Mouse (Mus musculus): ENCODE results near the gene Selenoo. TPM values are rescaled to one million over a fixed set of nuclear protein-coding genes. Genes with fewer than 3 reads are reported as not detected.

The Selenoo gene
- total RNA-seq, 2 experiments from 2014 or later: 21.4 to 21.5 TPM

- no peak for DNase-seq (ENCODE audit: low spot score in 2 of 2)
Observed at GRCm38 (mm10) chr15:89147895-89148294, 59.0 kb downstream of the Selenoo start.

GRCm38 (mm10) chr15:89148496-89149270, 59.8 kb downstream of the Selenoo start:
- no peak for DNase-seq (ENCODE audit: low spot score in 2 of 2)

DNA sequence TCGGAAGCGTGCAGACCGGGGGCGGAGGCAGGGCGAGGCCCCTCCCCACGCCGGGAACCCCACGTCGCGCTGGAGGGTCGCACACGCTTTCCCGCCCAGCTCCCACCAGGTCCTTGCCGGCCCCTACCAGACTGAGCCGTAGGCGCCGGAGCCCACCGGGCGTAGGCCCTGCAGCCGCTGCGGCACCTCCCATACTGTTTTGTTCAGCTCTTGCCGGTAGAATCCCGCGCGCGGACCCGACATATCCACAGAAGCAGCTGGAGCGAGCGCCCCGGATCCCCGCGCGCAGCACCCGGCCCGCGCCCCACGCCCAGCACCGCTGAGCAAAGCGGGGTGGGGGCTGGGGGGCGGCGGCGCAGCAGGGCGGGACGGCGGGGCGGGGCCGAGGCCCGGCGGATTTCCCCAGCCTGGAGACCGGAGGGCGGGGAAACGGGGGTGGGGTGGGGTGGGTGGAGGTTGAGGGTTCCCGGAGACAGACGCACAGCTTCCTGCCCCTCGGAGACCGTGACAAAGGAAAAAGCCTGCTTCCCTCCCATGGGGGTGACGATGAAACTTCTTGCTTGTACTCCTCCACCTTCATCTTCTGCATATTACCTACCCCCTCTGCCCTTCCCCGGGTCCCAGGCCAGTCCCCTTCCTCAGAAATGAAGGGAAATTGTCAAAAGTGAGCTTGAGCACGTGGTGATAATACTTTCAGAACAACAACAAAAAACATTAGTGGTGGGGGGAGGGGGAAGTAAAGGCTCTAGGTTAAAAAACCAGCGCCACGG, 60.6 kb downstream of the Selenoo start, which contains the start of gene Mapk11:
Mapk11 (minus strand) TSS at position 358 of the 770 bp plus-strand sequence.
- DNase-seq (ENCODE audit: low spot score in 2 of 2): peak; percentile 31 to 52

Other genes with a start within 250 kb of the Selenoo start
- 10 to 100 TPM; 35.7 to 39.5 TPM for gene Pim3, start 226.9 kb upstream of the Selenoo start, total RNA-seq (2021)
- gene Ttll8, start 134.7 kb upstream of the Selenoo start, total RNA-seq (2021): 1 to 10 TPM; 3.1 to 3.5 TPM
- 100 to 1,000 TPM; 138 to 141 TPM for gene Mlc1, start 110.1 kb upstream of the Selenoo start, total RNA-seq (2021)
- not detected for gene Mov10l1, start 106.2 kb upstream of the Selenoo start, total RNA-seq (2021)
- 100 to 1,000 TPM; 119 to 121 TPM for gene Panx2, start 29.4 kb upstream of the Selenoo start, total RNA-seq (2021)
- 10 to 100 TPM; 22.7 to 26.2 TPM for gene Trabd, start 14.0 kb upstream of the Selenoo start, total RNA-seq (2021)
- gene Tubgcp6, start 34.0 kb downstream of the Selenoo start, total RNA-seq (2021): 10 to 100 TPM; 26.5 to 30.0 TPM
- 10 to 100 TPM; 17.2 to 19.4 TPM for gene Hdac10, start 39.6 kb downstream of the Selenoo start, total RNA-seq (2021)
- 1 to 10 TPM; 4.0 to 5.5 TPM for gene Mapk12, start 51.6 kb downstream of the Selenoo start, total RNA-seq (2021)
- 10 to 100 TPM; 18.4 to 25.3 TPM for gene Mapk11, start 60.5 kb downstream of the Selenoo start, total RNA-seq (2021)
- 10 to 100 TPM; 65.4 to 78.2 TPM for gene Plxnb2, start 91.7 kb downstream of the Selenoo start, total RNA-seq (2021)
- 10 to 100 TPM; 33.1 to 37.5 TPM for gene Dennd6b, start 107.4 kb downstream of the Selenoo start, total RNA-seq (2021)
- gene Ppp6r2, start 122.5 kb downstream of the Selenoo start, total RNA-seq (2021): 100 to 1,000 TPM; 159 to 174 TPM
- gene Sbf1, start 226.2 kb downstream of the Selenoo start, total RNA-seq (2021): 100 to 1,000 TPM; 215 to 259 TPM
- gene Adm2, start 233.6 kb downstream of the Selenoo start, total RNA-seq (2021): not detected
- not detected for gene Miox, start 245.3 kb downstream of the Selenoo start, total RNA-seq (2021)